Mouse (Mus musculus) hindbrain, embryonic 13.5 days (tissue): Measurements from ENCODE around the gene Gm10778. TPM values are rescaled to one million over a fixed set of nuclear protein-coding genes. Genes with fewer than 3 reads are reported as not detected.
A peak's percentile ranks its signal among the peaks of the same experiment; 100 is the strongest.

ENCODE experiments used
- ATAC-seq: fragments of 200-750 bp; cut with Nextera tagmentation; 2 replicates; pipeline ENCODE4 v1.8.0; 2017; ENCODE audit warnings: moderate TSS enrichment; ENCODE audit not compliant: low FRiP score
- H3K27ac ChIP-seq: fragments of 300-500 bp; sonication (generic); 2 replicates; pipeline ENCODE4 v1.5.1; 2015; ENCODE audit warnings: inconsistent platforms, mild to moderate bottlenecking, moderate library complexity
- H3K27me3 ChIP-seq: fragments of 300-500 bp; sonication (generic); 2 replicates; pipeline ENCODE4 v1.6.1; 2015; ENCODE audit warnings: mild to moderate bottlenecking, inconsistent platforms
- H3K36me3 ChIP-seq: fragments of 300-500 bp; sonication (generic); 2 replicates; pipeline ENCODE4 v1.6.1; 2015; ENCODE audit warnings: mild to moderate bottlenecking, inconsistent platforms
- H3K4me1 ChIP-seq: fragments of 300-500 bp; sonication (generic); replicated peaks from 2 replicates; pipeline ENCODE4 v1.6.1; 2015; ENCODE audit warnings: inconsistent platforms
- H3K4me2 ChIP-seq: fragments of 300-500 bp; sonication (generic); 2 replicates; pipeline ENCODE4 v1.6.1; 2015; ENCODE audit warnings: inconsistent platforms, mild to moderate bottlenecking, moderate library complexity
- H3K4me3 ChIP-seq: fragments of 300-500 bp; sonication (generic); 2 replicates; pipeline ENCODE4 v1.5.1; 2015; ENCODE audit warnings: mild to moderate bottlenecking, inconsistent platforms
- H3K9ac ChIP-seq: fragments of 300-500 bp; sonication (generic); 2 replicates; pipeline ENCODE4 v1.6.1; 2015; ENCODE audit warnings: mild to moderate bottlenecking, inconsistent platforms
- H3K9me3 ChIP-seq: fragments of 300-500 bp; sonication (generic); 2 replicates; pipeline ENCODE4 v1.6.1; 2016; ENCODE audit warnings: inconsistent platforms
- WGBS: fragments of 180-500 bp; shearing (Covaris S2); methylation state at CpG from one replicate; pipeline ENCODE4 v1.1.7; 2015; 5-methylcytosine and 5-hydroxymethylcytosine counted together
- polyA plus RNA-seq: library from polyadenylated mRNA; unstranded; fragments of >200 nt; fragmentation: Nextera tagmentation; extraction: Ambion mirVana; gene quantifications from 2 replicates; pipeline ENCODE4 v1.2.1, GENCODE M21; 2015

The Gm10778 gene
- polyA plus RNA-seq, 1 experiment from 2014 or later, result 6.4 TPM

- ATAC-seq, result no peak
- Histone ChIP-seq H3K27me3 (peaks cover 10% of the 10 kb centered on the region; the same call in 1 of the 2 replicates), H3K4me2 (no peak overlapping the region), H3K36me3 (peaks cover 12% of the 10 kb centered on the region; the same call in 1 of the 2 replicates), H3K9me3 (no peaks in the 10 kb centered on the region), H3K4me1 (peaks cover 17% of the 10 kb centered on the region), H3K4me3 (no peak overlapping the region), H3K9ac (no peak overlapping the region), H3K27ac (no peak overlapping the region)
- 89% methylated on average over 1 of the region's 1 CpGs for WGBS
Measured at GRCm38 (mm10) chr10:81608308-81608707, 40.6 kb upstream of the Gm10778 start.

GRCm38 (mm10) chr10:81612779-81613178 is 36.1 kb upstream of the Gm10778 start:
- Histone ChIP-seq H3K27ac (no peak overlapping the region), H3K9me3 (no peaks in the 10 kb centered on the region), H3K4me3 (no peak overlapping the region), H3K4me1 (no peaks in the 10 kb centered on the region), H3K9ac (no peak overlapping the region), H3K4me2 (no peak overlapping the region), H3K27me3 (0 out of 2 replicates have a peak, but pooled peaks cover 7% of the 10 kb centered on the region), H3K36me3 (peaks cover 12% of the 10 kb centered on the region; the same call in 1 of the 2 replicates)
- 70% methylated on average over 3 of the region's 3 CpGs for WGBS
- ATAC-seq, result no peak

GRCm38 (mm10) chr10:81615486-81615885 is 33.4 kb upstream of the Gm10778 start:
- H3K4me1 ChIP-seq, result no peaks in the 10 kb centered on the region

GRCm38 (mm10) chr10:81619976-81620375 is 28.9 kb upstream of the Gm10778 start:
- Histone ChIP-seq H3K9me3 (no peaks in the 10 kb centered on the region), H3K36me3 (peaks cover 47% of the 10 kb centered on the region), H3K27ac (no peak overlapping the region), H3K9ac (no peak overlapping the region), H3K27me3 (no peaks in the 10 kb centered on the region), H3K4me2 (no peak overlapping the region), H3K4me3 (no peak overlapping the region), H3K4me1 (no peaks in the 10 kb centered on the region)
- no peak for ATAC-seq
- 93% methylated on average over 5 of the region's 5 CpGs for WGBS

More at GRCm38 (mm10) chr10:81615486-81615885, 33.4 kb upstream of the Gm10778 start:
- H3K27ac ChIP-seq, result no peak overlapping the region
- no peak overlapping the region for H3K4me2 ChIP-seq
- H3K36me3 ChIP-seq, result peaks cover 5% of the 10 kb centered on the region; the same call in 1 of the 2 replicates
- no peaks in the 10 kb centered on the region for H3K9me3 ChIP-seq
- no peak overlapping the region for H3K4me3 ChIP-seq
- H3K9ac ChIP-seq, result no peak overlapping the region
- WGBS, result 63% methylated on average over 6 of the region's 6 CpGs
- ATAC-seq, result no peak
- H3K27me3 ChIP-seq, result 0 out of 2 replicates have a peak, but pooled peaks cover 4% of the 10 kb centered on the region

- Histone ChIP-seq H3K36me3 (peaks cover 55% of the 10 kb centered on the region), H3K27me3 (no peaks in the 10 kb centered on the region)
Measured at GRCm38 (mm10) chr10:81620786-81621185, 28.1 kb upstream of the Gm10778 start.

GRCm38 (mm10) chr10:81623441-81623840 is 25.4 kb upstream of the Gm10778 start:
- Histone ChIP-seq H3K36me3 (peaks cover 61% of the 10 kb centered on the region), H3K27ac (no peak overlapping the region), H3K27me3 (no peaks in the 10 kb centered on the region), H3K4me3 (no peak overlapping the region), H3K4me2 (no peak overlapping the region), H3K4me1 (peaks cover 26% of the 10 kb centered on the region), H3K9me3 (no peaks in the 10 kb centered on the region), H3K9ac (no peak overlapping the region)
- ATAC-seq, result no peak
- 60% methylated on average over 8 of the region's 8 CpGs for WGBS

More at GRCm38 (mm10) chr10:81620786-81621185, 28.1 kb upstream of the Gm10778 start:
- H3K4me3 ChIP-seq, result no peak overlapping the region
- no peak for ATAC-seq
- no peak overlapping the region for H3K27ac ChIP-seq
- H3K9ac ChIP-seq, result no peak overlapping the region
- H3K9me3 ChIP-seq, result no peaks in the 10 kb centered on the region
- H3K4me1 ChIP-seq, result peaks cover 4% of the 10 kb centered on the region
- no peak overlapping the region for H3K4me2 ChIP-seq
- WGBS, result 62% methylated on average over 9 of the region's 9 CpGs

GRCm38 (mm10) chr10:81626101-81626993 is 22.5 kb upstream of the Gm10778 start:
- Histone ChIP-seq H3K4me1 (peaks cover 27% of the 10 kb centered on the region), H3K9ac (peak overlapping the region; percentile 85), H3K4me2 (peak overlapping the region; percentile 88), H3K27ac (peak overlapping the region; percentile 91; the same call in 1 of the 2 replicates), H3K36me3 (peaks cover 48% of the 10 kb centered on the region), H3K4me3 (peak overlapping the region; percentile 72), H3K9me3 (no peaks in the 10 kb centered on the region), H3K27me3 (peaks cover 10% of the 10 kb centered on the region)
- WGBS, result 93% methylated on average over 22 of the region's 22 CpGs
- peak; percentile 2; the same call in 1 of the 2 replicates for ATAC-seq

GRCm38 (mm10) chr10:81626994-81627835 is 21.6 kb upstream of the Gm10778 start, which contains the start of gene Sirt6:
Gene Sirt6, minus strand, starts transcription at chr10:81627797.
- 6% methylated on average over 40 of the region's 40 CpGs for WGBS
- peaks cover 14% of the 10 kb centered on the region for H3K27me3 ChIP-seq
- peak within 1 kb of the TSS; percentile 72 for H3K4me3 ChIP-seq
- H3K4me2 ChIP-seq, result peak within 1 kb of the TSS; percentile 88
- H3K36me3 ChIP-seq, result peaks cover 40% of the 10 kb centered on the region
- peak within 1 kb of the TSS; percentile 85 for H3K9ac ChIP-seq
- ATAC-seq, result peak; percentile 88
- no peaks in the 10 kb centered on the region for H3K9me3 ChIP-seq
- H3K4me1 ChIP-seq, result peaks cover 27% of the 10 kb centered on the region
- peak within 1 kb of the TSS; percentile 91 for H3K27ac ChIP-seq

GRCm38 (mm10) chr10:81627836-81628220 is 21.0 kb upstream of the Gm10778 start:
- H3K27ac ChIP-seq, result peak overlapping the region; percentile 91
- H3K9me3 ChIP-seq, result no peaks in the 10 kb centered on the region
- H3K9ac ChIP-seq, result peak overlapping the region; percentile 85
- peak; percentile 49 for ATAC-seq
- H3K27me3 ChIP-seq, result peaks cover 16% of the 10 kb centered on the region
- peak overlapping the region; percentile 72 for H3K4me3 ChIP-seq
- peak overlapping the region; percentile 88 for H3K4me2 ChIP-seq
- WGBS, result 65% methylated on average over 7 of the region's 7 CpGs
- H3K36me3 ChIP-seq, result peaks cover 34% of the 10 kb centered on the region
- H3K4me1 ChIP-seq, result peaks cover 27% of the 10 kb centered on the region

- peaks cover 16% of the 10 kb centered on the region for H3K27me3 ChIP-seq
- H3K4me2 ChIP-seq, result peak within 1 kb of the TSS; percentile 88
- peaks cover 31% of the 10 kb centered on the region for H3K4me1 ChIP-seq
- ATAC-seq, result peak; percentile 14; the same call in 1 of the 2 replicates
- H3K9ac ChIP-seq, result peak within 1 kb of the TSS; percentile 85
- 82% methylated on average over 16 of the region's 16 CpGs for WGBS
- H3K27ac ChIP-seq, result peak within 1 kb of the TSS; percentile 91
- H3K36me3 ChIP-seq, result peaks cover 30% of the 10 kb centered on the region
- peak within 1 kb of the TSS; percentile 72 for H3K4me3 ChIP-seq
- H3K9me3 ChIP-seq, result no peaks in the 10 kb centered on the region
Measured at GRCm38 (mm10) chr10:81628390-81628789, 20.5 kb upstream of the Gm10778 start, which contains the start of gene Ankrd24. Gene Ankrd24, plus strand, starts transcription at chr10:81628540.

- H3K4me2 ChIP-seq, result peak overlapping the region; percentile 60
- H3K4me3 ChIP-seq, result peak overlapping the region; percentile 45
- 4% methylated on average over 37 of the region's 37 CpGs for WGBS
- H3K27me3 ChIP-seq, result peaks cover 42% of the 10 kb centered on the region
- no peaks in the 10 kb centered on the region for H3K9me3 ChIP-seq
- peak overlapping the region; percentile 64 for H3K27ac ChIP-seq
- H3K4me1 ChIP-seq, result peaks cover 12% of the 10 kb centered on the region
- no peaks in the 10 kb centered on the region for H3K36me3 ChIP-seq
- H3K9ac ChIP-seq, result peak overlapping the region; percentile 70
- ATAC-seq, result peak; percentile 90
Measured at GRCm38 (mm10) chr10:81633253-81634099, 15.4 kb upstream of the Gm10778 start.
